Mouse (Mus musculus) forebrain, postnatal 0 days (tissue): ENCODE results near the gene Sulf2. TPM values are rescaled to one million over a fixed set of nuclear protein-coding genes. Genes with fewer than 3 reads are reported as not detected.

Experiments
- ATAC-seq: fragments of 200-750 bp; cut with Nextera tagmentation; 2 replicates; pipeline ENCODE4 v1.8.0; 2017; ENCODE audit warnings: mild to moderate bottlenecking, moderate library complexity
- DNase-seq: peaks from one replicate; pipeline ENCODE4 v3.0.0-alpha.2; 2015
- H3K27ac ChIP-seq: fragments of 300-500 bp; sonication (generic); 2 replicates; pipeline ENCODE4 v1.5.1; 2014; ENCODE audit warnings: low read depth, mild to moderate bottlenecking, antibody characterized with exemption, low read length, moderate library complexity, mixed read lengths
- H3K27me3 ChIP-seq: fragments of 300-500 bp; sonication (generic); 2 replicates; pipeline ENCODE4 v1.6.1; 2014; ENCODE audit warnings: mild to moderate bottlenecking, low read length, mixed read lengths; ENCODE audit not compliant: insufficient read depth
- H3K36me3 ChIP-seq: fragments of 300-500 bp; sonication (generic); 2 replicates; pipeline ENCODE4 v1.6.1; 2014; ENCODE audit warnings: mild to moderate bottlenecking, moderate library complexity; ENCODE audit not compliant: insufficient read depth
- H3K4me1 ChIP-seq: fragments of 300-500 bp; sonication (generic); 2 replicates; pipeline ENCODE4 v1.6.1; 2014; ENCODE audit warnings: antibody characterized with exemption; ENCODE audit not compliant: insufficient read depth
- H3K4me2 ChIP-seq: fragments of 300-500 bp; sonication (generic); 2 replicates; pipeline ENCODE4 v1.6.1; 2014; ENCODE audit warnings: low read depth, mild to moderate bottlenecking, moderate library complexity
- H3K4me3 ChIP-seq: fragments of 300-500 bp; sonication (generic); 2 replicates; pipeline ENCODE4 v1.5.1; 2014; ENCODE audit warnings: low read depth, low read length, mixed read lengths
- H3K9ac ChIP-seq: fragments of 300-500 bp; sonication (generic); 2 replicates; pipeline ENCODE4 v1.6.1; 2014; ENCODE audit warnings: mild to moderate bottlenecking
- H3K9me3 ChIP-seq: fragments of 300-500 bp; sonication (generic); 2 replicates; pipeline ENCODE4 v1.6.1; 2016; ENCODE audit warnings: low read length
- CTCF ChIP-seq: sonication (generic); IDR thresholded peaks from 2 replicates; pipeline ENCODE4 v1.5.1; 2016; ENCODE audit warnings: antibody characterized with exemption, control low read depth, low read depth
- WGBS: fragments of 180-500 bp; shearing (Covaris S2); extraction: QIAGEN DNeasy Blood & Tissue Kit; methylation state at CpG from one replicate; pipeline ENCODE4 v1.1.7; 2014; 5-methylcytosine and 5-hydroxymethylcytosine counted together
- polyA plus RNA-seq: library from polyadenylated mRNA; unstranded; fragments of >200 nt; fragmentation: Nextera tagmentation; extraction: Ambion mirVana; gene quantifications from 2 replicates; pipeline ENCODE4 v1.2.1, GENCODE M21; 2015
- total RNA-seq: library from RNA; depleted of rRNA; stranded (reverse); fragments of >200 nt; gene quantifications from 2 replicates; pipeline ENCODE4 v1.2.3, GENCODE M21; 2014; rRNA removed

The Sulf2 gene
- total RNA-seq, result 65.6 and 95.6 TPM in 2 replicates
- polyA plus RNA-seq, result 54.4 and 67.5 TPM in 2 replicates

- under 1% methylated on average over 23 of the region's 23 CpGs for WGBS
- H3K4me3 ChIP-seq, result peak within 1 kb of the TSS; percentile 62
- ATAC-seq (peak; percentile 71), DNase-seq (peak; percentile 86)
- peak within 1 kb of the TSS; percentile 79 for H3K27ac ChIP-seq
- no peaks in the 10 kb centered on the region for H3K36me3 ChIP-seq
- peaks cover 25% of the 10 kb centered on the region for H3K4me1 ChIP-seq
- no peaks in the 10 kb centered on the region for H3K9me3 ChIP-seq
- TF ChIP-seq CTCF, result peak; percentile 85
- H3K4me2 ChIP-seq, result peak within 1 kb of the TSS; percentile 96
- peak within 1 kb of the TSS; percentile 69 for H3K9ac ChIP-seq
- H3K27me3 ChIP-seq, result peaks cover 8% of the 10 kb centered on the region
These were observed at the start of gene Sulf2 for GRCm38 (mm10) chr2:166155454-166155815. Gene Sulf2, minus strand, starts transcription at chr2:166155663.

GRCm38 (mm10) chr2:166204174-166204573 is 48.7 kb upstream of the Sulf2 start:
- no peak for TF ChIP-seq CTCF
- Histone ChIP-seq H3K4me2 (no peak overlapping the region), H3K27ac (no peak overlapping the region), H3K9me3 (no peaks in the 10 kb centered on the region), H3K27me3 (no peaks in the 10 kb centered on the region), H3K9ac (no peak overlapping the region), H3K4me1 (no peaks in the 10 kb centered on the region), H3K4me3 (no peak overlapping the region), H3K36me3 (no peaks in the 10 kb centered on the region)
- no peak for DNase-seq
- WGBS, result 83% methylated on average over 13 of the region's 13 CpGs
- no peak for ATAC-seq

GRCm38 (mm10) chr2:166203647-166204046 is 48.2 kb upstream of the Sulf2 start:
- H3K4me2 ChIP-seq, result no peak overlapping the region

GRCm38 (mm10) chr2:166197964-166198363 is 42.5 kb upstream of the Sulf2 start:
- no peak for DNase-seq
- no peak for TF ChIP-seq CTCF
- H3K27me3 ChIP-seq, result peaks cover 6% of the 10 kb centered on the region; the same call in 1 of the 2 replicates
- no peak overlapping the region for H3K27ac ChIP-seq
- H3K4me3 ChIP-seq, result no peak overlapping the region
- no peaks in the 10 kb centered on the region for H3K4me1 ChIP-seq
- ATAC-seq, result no peak
- H3K9me3 ChIP-seq, result no peaks in the 10 kb centered on the region
- 53% methylated on average over 7 of the region's 7 CpGs for WGBS
- H3K9ac ChIP-seq, result no peak overlapping the region
- no peaks in the 10 kb centered on the region for H3K36me3 ChIP-seq
- no peak overlapping the region for H3K4me2 ChIP-seq

More at GRCm38 (mm10) chr2:166203647-166204046, 48.2 kb upstream of the Sulf2 start:
- Histone ChIP-seq H3K9ac (no peak overlapping the region), H3K36me3 (no peaks in the 10 kb centered on the region), H3K4me1 (no peaks in the 10 kb centered on the region), H3K27ac (no peak overlapping the region), H3K27me3 (no peaks in the 10 kb centered on the region), H3K4me3 (no peak overlapping the region), H3K9me3 (no peaks in the 10 kb centered on the region)
- no peak for TF ChIP-seq CTCF
- ATAC-seq, result no peak
- no peak for DNase-seq
- WGBS, result 78% methylated on average over 12 of the region's 12 CpGs

GRCm38 (mm10) chr2:166197064-166197463 is 41.6 kb upstream of the Sulf2 start:
- no peak overlapping the region for H3K27ac ChIP-seq
- peaks cover 6% of the 10 kb centered on the region; the same call in 1 of the 2 replicates for H3K27me3 ChIP-seq
- H3K4me3 ChIP-seq, result no peak overlapping the region
- H3K36me3 ChIP-seq, result no peaks in the 10 kb centered on the region
- H3K9ac ChIP-seq, result no peak overlapping the region
- H3K4me2 ChIP-seq, result no peak overlapping the region
- no peak for TF ChIP-seq CTCF
- no peak for DNase-seq
- 75% methylated on average over 6 of the region's 6 CpGs for WGBS
- H3K9me3 ChIP-seq, result no peaks in the 10 kb centered on the region
- H3K4me1 ChIP-seq, result no peaks in the 10 kb centered on the region
- ATAC-seq, result no peak

- Histone ChIP-seq H3K9ac (no peak overlapping the region), H3K4me3 (no peak overlapping the region), H3K9me3 (no peaks in the 10 kb centered on the region), H3K27me3 (peaks cover 6% of the 10 kb centered on the region; the same call in 1 of the 2 replicates), H3K36me3 (no peaks in the 10 kb centered on the region), H3K27ac (no peak overlapping the region), H3K4me2 (no peak overlapping the region), H3K4me1 (no peaks in the 10 kb centered on the region)
- ATAC-seq (no peak), DNase-seq (no peak)
- TF ChIP-seq CTCF, result no peak
- WGBS, result 65% methylated on average over 13 of the region's 13 CpGs
These were observed 40.8 kb upstream of the Sulf2 start for GRCm38 (mm10) chr2:166196080-166196786.

GRCm38 (mm10) chr2:166195041-166195440 is 39.6 kb upstream of the Sulf2 start:
- Histone ChIP-seq H3K27ac (no peak overlapping the region), H3K4me3 (no peak overlapping the region), H3K9me3 (no peaks in the 10 kb centered on the region), H3K27me3 (peaks cover 6% of the 10 kb centered on the region; the same call in 1 of the 2 replicates), H3K4me1 (no peaks in the 10 kb centered on the region), H3K9ac (no peak overlapping the region), H3K4me2 (no peak overlapping the region), H3K36me3 (no peaks in the 10 kb centered on the region)
- 84% methylated on average over 6 of the region's 6 CpGs for WGBS
- ATAC-seq (no peak), DNase-seq (no peak)
- TF ChIP-seq CTCF, result no peak
